Mouse (Mus musculus) spleen, adult 10 weeks (tissue): ENCODE measurements around the gene Wdr61. TPM values are rescaled to one million over a fixed set of nuclear protein-coding genes. Genes with fewer than 3 reads are reported as not detected.

Source experiments
- polyA plus RNA-seq: library from polyadenylated mRNA; stranded (reverse); fragments of 350-450 nt; fragmentation: Illumina TruSeq; extraction: RNeasy Lipid Tissue Mini Kit (QIAGEN cat#74804); gene quantifications from one replicate; pipeline ENCODE4 v1.2.3, GENCODE M21; 2015; ENCODE audit warnings: low replicate concordance; ENCODE audit not compliant: insufficient read depth

The Wdr61 gene
- polyA plus RNA-seq: 71.1 TPM

GRCm38 (mm10) chr9:54733921-54734638, at the start of gene Wdr61:
TSS of gene Wdr61 (minus strand) at chr9:54734519.

GRCm38 (mm10) chr9:54764561-54765217, 30.4 kb upstream of the Wdr61 start, which contains the start of gene Crabp1:
TSS of gene Crabp1 (plus strand) at chr9:54764748.

GRCm38 (mm10) chr9:54698318-54699086, 35.8 kb downstream of the Wdr61 start, which contains the start of gene Dnaja4:
TSS of gene Dnaja4 (plus strand) at chr9:54698873.

Other genes with a start within 250 kb of the Wdr61 start
- 13.3 TPM for gene Dmxl2, start 232.9 kb downstream of the Wdr61 start, polyA plus RNA-seq
- not detected for gene Sh2d7, start 195.5 kb downstream of the Wdr61 start, polyA plus RNA-seq
- gene Cib2, start 174.3 kb downstream of the Wdr61 start, polyA plus RNA-seq: 3.6 TPM
- 58.3 TPM for gene Idh3a, start 148.2 kb downstream of the Wdr61 start, polyA plus RNA-seq
- 1.7 TPM for gene Acsbg1, start 72.6 kb downstream of the Wdr61 start, polyA plus RNA-seq
- 12.0 TPM for gene Dnaja4, start 35.6 kb downstream of the Wdr61 start, polyA plus RNA-seq
- gene Crabp1, start 30.2 kb upstream of the Wdr61 start, polyA plus RNA-seq: not detected
- gene Ireb2, start 129.3 kb upstream of the Wdr61 start, polyA plus RNA-seq: 76.6 TPM
- gene Hykk, start 182.8 kb upstream of the Wdr61 start, polyA plus RNA-seq: 1.8 TPM
- gene Psma4, start 216.3 kb upstream of the Wdr61 start, polyA plus RNA-seq: 261 TPM
- not detected for gene AY074887, start 216.5 kb upstream of the Wdr61 start, polyA plus RNA-seq
- gene Chrna5, start 246.4 kb upstream of the Wdr61 start, polyA plus RNA-seq: not detected